Mouse (Mus musculus): ENCODE data around the gene Hspa8.

Gene Hspa8

GRCm38 (mm10) chr9:40808061-40808906 is 7.5 kb downstream of the Hspa8 start:
- no peak for DNase-seq (ENCODE audit: low read depth in 1 of 2, low spot score in 2 of 2)

GRCm38 (mm10) chr9:40808907-40809280 is 8.1 kb downstream of the Hspa8 start:
- no peak for DNase-seq (ENCODE audit: low read depth in 1 of 2, low spot score in 2 of 2)

- no peak for DNase-seq (ENCODE audit: low read depth in 1 of 2, low spot score in 2 of 2)
Measured at GRCm38 (mm10) chr9:40811860-40812259, 11.1 kb downstream of the Hspa8 start.

GRCm38 (mm10) chr9:40814060-40814459 is 13.3 kb downstream of the Hspa8 start:
- peak in 1 of 2 experiments; percentile 23 for DNase-seq (ENCODE audit: low read depth in 1 of 2, low spot score in 2 of 2)

- DNase-seq (ENCODE audit: low read depth in 1 of 2, low spot score in 2 of 2) = no peak
Measured at GRCm38 (mm10) chr9:40817325-40818028, 16.7 kb downstream of the Hspa8 start.

- DNase-seq (ENCODE audit: low read depth in 1 of 2, low spot score in 2 of 2) = no peak
Measured at GRCm38 (mm10) chr9:40825601-40826000, 24.8 kb downstream of the Hspa8 start.

GRCm38 (mm10) chr9:40827366-40827765 is 26.6 kb downstream of the Hspa8 start:
- no peak for DNase-seq (ENCODE audit: low read depth in 1 of 2, low spot score in 2 of 2)

- DNase-seq (ENCODE audit: low read depth in 1 of 2, low spot score in 2 of 2) = peak; percentile 19 to 49
Measured at GRCm38 (mm10) chr9:40834569-40834968, 33.8 kb downstream of the Hspa8 start.

GRCm38 (mm10) chr9:40836681-40837080 is 35.9 kb downstream of the Hspa8 start:
- DNase-seq (ENCODE audit: low read depth in 1 of 2, low spot score in 2 of 2) = no peak

- no peak for DNase-seq (ENCODE audit: low read depth in 1 of 2, low spot score in 2 of 2)
Measured at GRCm38 (mm10) chr9:40839662-40840061, 38.9 kb downstream of the Hspa8 start.

- no peak for DNase-seq (ENCODE audit: low read depth in 1 of 2, low spot score in 2 of 2)
Measured at GRCm38 (mm10) chr9:40851515-40851914, 50.7 kb downstream of the Hspa8 start.

GRCm38 (mm10) chr9:40858461-40859160 is 57.8 kb downstream of the Hspa8 start:
- DNase-seq (ENCODE audit: low read depth in 1 of 2, low spot score in 2 of 2) = no peak

- DNase-seq (ENCODE audit: low read depth in 1 of 2, low spot score in 2 of 2) = no peak
Measured at GRCm38 (mm10) chr9:40859196-40859595, 58.4 kb downstream of the Hspa8 start.

Measured in monocyte, adult 2 months (primary cell).